Mouse (Mus musculus) heart, postnatal 25 days (tissue): Measurements from ENCODE around the gene Galk1. TPM values are rescaled to one million over a fixed set of nuclear protein-coding genes. Genes with fewer than 3 reads are reported as not detected.

ENCODE experiments used
- DNase-seq: peaks from one replicate; pipeline ENCODE4 v3.0.0; 2022; ENCODE audit warnings: low spot score
- intact Hi-C: fragments of 180-260 bp; cut with DNase I; formaldehyde crosslinking; loops from one replicate; pipeline ENCODE4 v1.15.1; 2025
- total RNA-seq, 2 experiments: library from RNA; stranded (reverse); gene quantifications; 2 replicates each; pipeline ENCODE4 v1.2.3; 2021

The Galk1 gene
- 10 to 100 TPM; 13.9 to 16.0 TPM for total RNA-seq

- peak; percentile 85 for DNase-seq
Measured at GRCm38 (mm10) chr11:116012262-116012947, at the start of gene Galk1. Galk1 (minus strand) TSS chr11:116012719.

GRCm38 (mm10) chr11:116061641-116062415 lies 49.3 kb upstream of the Galk1 start:
- intact Hi-C loops: no loop called here
- no peak for DNase-seq

More at GRCm38 (mm10) chr11:116012262-116012947, at the start of gene Galk1:
- intact Hi-C loops: no loop called here

GRCm38 (mm10) chr11:116060596-116060995 lies 48.1 kb upstream of the Galk1 start:
- intact Hi-C loops: no loop called here
- DNase-seq: no peak

GRCm38 (mm10) chr11:116059691-116060025 lies 47.1 kb upstream of the Galk1 start:
- intact Hi-C loops: no loop called here
- DNase-seq: no peak

- DNase-seq: no peak
- intact Hi-C loops: no loop called here
Measured at GRCm38 (mm10) chr11:116058868-116059690, 46.6 kb upstream of the Galk1 start.

- DNase-seq: no peak
- intact Hi-C loops: no loop called here
Measured at GRCm38 (mm10) chr11:116058022-116058614, 45.6 kb upstream of the Galk1 start.

GRCm38 (mm10) chr11:116057237-116057881 lies 44.8 kb upstream of the Galk1 start:
- DNase-seq: no peak
- intact Hi-C loops: no loop called here

GRCm38 (mm10) chr11:116055873-116056272 lies 43.4 kb upstream of the Galk1 start:
- DNase-seq: no peak
- intact Hi-C loops: no loop called here

- no peak for DNase-seq
- intact Hi-C loops: no loop called here
Measured at GRCm38 (mm10) chr11:116053510-116054229, 41.2 kb upstream of the Galk1 start.

- no peak for DNase-seq
- intact Hi-C loops: no loop called here
Measured at GRCm38 (mm10) chr11:116050196-116050595, 37.7 kb upstream of the Galk1 start.

GRCm38 (mm10) chr11:116049610-116050009 lies 37.1 kb upstream of the Galk1 start:
- intact Hi-C loops: no loop called here
- DNase-seq: no peak

GRCm38 (mm10) chr11:116045173-116045572 lies 32.7 kb upstream of the Galk1 start:
- intact Hi-C loops: no loop called here
- no peak for DNase-seq

GRCm38 (mm10) chr11:116043286-116043685 lies 30.8 kb upstream of the Galk1 start:
- intact Hi-C loops: loop anchor here (5.0 kb wide), 1 partner anchor 39 kb away; no protein-coding TSS in a partner anchor

GRCm38 (mm10) chr11:116042372-116043138 lies 30.0 kb upstream of the Galk1 start:
- intact Hi-C loops: loop anchor here (5.0 kb wide), 1 partner anchor 40 kb away; no protein-coding TSS in a partner anchor
- no peak for DNase-seq

More at GRCm38 (mm10) chr11:116043286-116043685, 30.8 kb upstream of the Galk1 start:
- DNase-seq: no peak

GRCm38 (mm10) chr11:116041833-116042232 lies 29.3 kb upstream of the Galk1 start:
- intact Hi-C loops: loop anchor here (5.0 kb wide), 1 partner anchor 40 kb away; no protein-coding TSS in a partner anchor
- no peak for DNase-seq

GRCm38 (mm10) chr11:116040593-116040992 lies 28.1 kb upstream of the Galk1 start:
- DNase-seq: no peak
- intact Hi-C loops: loop anchor here (5.0 kb wide), 1 partner anchor 42 kb away; no protein-coding TSS in a partner anchor

- intact Hi-C loops: no loop called here
- no peak for DNase-seq
Measured at GRCm38 (mm10) chr11:116037826-116038225, 25.3 kb upstream of the Galk1 start.

GRCm38 (mm10) chr11:116036671-116037070 lies 24.2 kb upstream of the Galk1 start:
- no peak for DNase-seq
- intact Hi-C loops: no loop called here
